Mouse (Mus musculus): ENCODE measurements around the gene Usp34. TPM values are rescaled to one million over a fixed set of nuclear protein-coding genes. Genes with fewer than 3 reads are reported as not detected.

Gene Usp34
- total RNA-seq, 1 experiment from 2014 or later, result 57.2 TPM

Other genes with a start within 250 kb of the Usp34 start
- 203 and 264 TPM in 2 replicates for gene Xpo1, start 50.9 kb upstream of the Usp34 start, total RNA-seq (2017)
- 47.5 and 54.9 TPM in 2 replicates for gene Ahsa2, start 191.1 kb downstream of the Usp34 start, total RNA-seq (2017)
- 2.5 TPM in 1 of 2 replicates, not detected in the other for gene 1700093K21Rik, start 214.3 kb downstream of the Usp34 start, total RNA-seq (2017)

All from hematopoietic stem cell, adult 5-6 weeks (primary cell).